15 mouse cellular contexts compared by ENCODE assay signal in genomic region chr3:78866083-78866726, GRCm38 (mm10).
DNase-seq lines count a peak whose midpoint lies in the region; ATAC-seq lines count a peak whose summit lies in the region.
"Had no signal": no experiment of that assay in that cellular context is flagged by ENCODE, and none has a peak within 500 bp of the region (broad histone marks: within the 10 kb centered on the region; RNA-seq: fewer than 3 reads in every experiment).

No protein-coding gene starts in this region.

- no peak overlapping the region for H3K27ac ChIP-seq in hindbrain, embryonic 11.5 days (ENCODE audit: low read depth, low read length)
- H3K27ac ChIP-seq in hindbrain, embryonic 16.5 days (ENCODE audit: low read depth, low read length), result no peak overlapping the region
- H3K27ac ChIP-seq: embryonic facial prominence, embryonic 10.5 days had no signal

- H3K4me1 ChIP-seq in hindbrain, embryonic 11.5 days (replicated peaks; ENCODE audit: control insufficient read depth, insufficient read depth, low read length), result no peaks in the 10 kb centered on the region
- H3K4me1 ChIP-seq in hindbrain, embryonic 16.5 days (ENCODE audit: control insufficient read depth, insufficient read depth, low read depth, low read length), result no peaks in the 10 kb centered on the region
- H3K4me1 ChIP-seq: embryonic facial prominence, embryonic 10.5 days had no signal

- peak; percentile 55; the same call in 1 of the 2 replicates for ATAC-seq in hindbrain, embryonic 11.5 days (ENCODE audit: low FRiP score)
- ATAC-seq in hindbrain, embryonic 16.5 days, result no peak
- ATAC-seq: lung, postnatal 0 days had no signal

- no peaks in the 10 kb centered on the region for H3K27me3 ChIP-seq in hindbrain, embryonic 11.5 days (ENCODE audit: control insufficient read depth, insufficient read depth, low read length)
- H3K27me3 ChIP-seq in hindbrain, embryonic 16.5 days (replicated peaks; ENCODE audit: control insufficient read depth, insufficient read depth, low read length), result no peaks in the 10 kb centered on the region
- H3K27me3 ChIP-seq: CH12.LX had no signal

- no peak for DNase-seq in hindbrain, embryonic 11.5 days (ENCODE audit: low spot score)
- peak; percentile 9 for DNase-seq in kidney, postnatal 14 days
- DNase-seq in kidney, adult 18-20 months, result no peak
- DNase-seq in MN1 (ENCODE audit: low spot score), result peak; percentile 14
- peak; percentile 5 to 13 for DNase-seq in kidney, postnatal 36 days
- no peak for DNase-seq in ovary, postnatal 14 days (ENCODE audit: low spot score)
- DNase-seq in c-Kit-positive CD71-positive TER-119-positive erythroid progenitor cells, embryonic 14.5 days (ENCODE audit: low spot score), result no peak
- DNase-seq: adrenal gland, postnatal 36 days; heart, postnatal 10 days; liver had no signal

- H3K4me2 ChIP-seq in hindbrain, embryonic 11.5 days (replicated peaks; ENCODE audit: low read depth, low read length), result no peak overlapping the region
- H3K4me2 ChIP-seq in hindbrain, embryonic 16.5 days (ENCODE audit: low read length), result no peak overlapping the region
- H3K4me2 ChIP-seq: heart, embryonic 11.5 days had no signal

- H3K9me3 ChIP-seq in hindbrain, embryonic 11.5 days (ENCODE audit: control insufficient read depth, low read length), result no peaks in the 10 kb centered on the region
- no peaks in the 10 kb centered on the region for H3K9me3 ChIP-seq in hindbrain, embryonic 16.5 days (ENCODE audit: control insufficient read depth, low read length)
- H3K9me3 ChIP-seq: embryonic facial prominence, embryonic 10.5 days had no signal

- H3K36me3 ChIP-seq in hindbrain, embryonic 11.5 days (ENCODE audit: control insufficient read depth, insufficient read depth, low read length), result no peaks in the 10 kb centered on the region
- H3K36me3 ChIP-seq in hindbrain, embryonic 16.5 days (ENCODE audit: control insufficient read depth, insufficient read depth, low read length), result no peaks in the 10 kb centered on the region
- H3K36me3 ChIP-seq: embryonic facial prominence, embryonic 10.5 days had no signal

- 72% methylated on average over 9 of the region's 9 CpGs for WGBS in hindbrain, embryonic 11.5 days
- WGBS in hindbrain, embryonic 16.5 days, result 58% methylated on average over 9 of the region's 9 CpGs

- no peak overlapping the region for H3K4me3 ChIP-seq in hindbrain, embryonic 11.5 days (ENCODE audit: low read depth, low read length)
- H3K4me3 ChIP-seq in hindbrain, embryonic 16.5 days (ENCODE audit: low read length), result no peak overlapping the region
- H3K4me3 ChIP-seq: embryonic facial prominence, embryonic 10.5 days had no signal

- no peak overlapping the region for H3K9ac ChIP-seq in hindbrain, embryonic 11.5 days (ENCODE audit: low read depth, low read length)
- no peak overlapping the region for H3K9ac ChIP-seq in hindbrain, embryonic 16.5 days (ENCODE audit: low read depth, low read length)

Comparison
In these comparisons a context has a peak if more than half of its experiments do, and no peak if none do; other contexts are left out.
1. DNase-seq: peak in kidney, postnatal 14 days (single experiment), MN1 (single experiment) and kidney, postnatal 36 days (2 of 2); none in hindbrain, embryonic 11.5 days (single experiment), kidney, adult 18-20 months (single experiment), ovary, postnatal 14 days (single experiment) and c-Kit-positive CD71-positive TER-119-positive erythroid progenitor cells, embryonic 14.5 days (single experiment).